Mouse (Mus musculus) mouse trophoblast stem cell (cell line): Measurements from ENCODE around the gene Cnga3.

ENCODE experiments used
- in situ Hi-C, 2 experiments: fragments of 300-500 bp; cut with MseI, MboI; formaldehyde crosslinking; loops; 2 replicates in 1 of 2; 3 replicates in 1 of 2; pipeline ENCODE4 v1.15.1; 2025

Gene Cnga3

GRCm38 (mm10) chr1:37272464-37272863, 58.2 kb downstream of the Cnga3 start:
- in situ Hi-C loops = loop anchor here (5.0 to 10.0 kb wide), 3 partner anchors 130 to 362 kb away; no protein-coding TSS in a partner anchor

GRCm38 (mm10) chr1:37286556-37286955, 72.3 kb downstream of the Cnga3 start:
- in situ Hi-C loops = no loop called here

GRCm38 (mm10) chr1:37287748-37288147, 73.5 kb downstream of the Cnga3 start:
- in situ Hi-C loops = no loop called here

- in situ Hi-C loops = no loop called here
These were observed 74.1 kb downstream of the Cnga3 start for GRCm38 (mm10) chr1:37288181-37288935.

- in situ Hi-C loops = no loop called here
These were observed 74.7 kb downstream of the Cnga3 start for GRCm38 (mm10) chr1:37288941-37289340.

- in situ Hi-C loops = no loop called here
These were observed 82.2 kb downstream of the Cnga3 start for GRCm38 (mm10) chr1:37296414-37296813.

GRCm38 (mm10) chr1:37298904-37299303, 84.7 kb downstream of the Cnga3 start:
- in situ Hi-C loops = no loop called here

GRCm38 (mm10) chr1:37299540-37300491, 85.6 kb downstream of the Cnga3 start, which contains the start of gene Inpp4a:
TSS of gene Inpp4a (plus strand) at chr1:37299865.
- in situ Hi-C loops = no loop called here

GRCm38 (mm10) chr1:37300650-37301049, 86.4 kb downstream of the Cnga3 start:
- in situ Hi-C loops = no loop called here

- in situ Hi-C loops = no loop called here
These were observed 88.6 kb downstream of the Cnga3 start for GRCm38 (mm10) chr1:37302801-37303200.

- in situ Hi-C loops = no loop called here
These were observed 91.6 kb downstream of the Cnga3 start for GRCm38 (mm10) chr1:37305691-37306287.

GRCm38 (mm10) chr1:37307586-37307985, 93.4 kb downstream of the Cnga3 start:
- in situ Hi-C loops = no loop called here

- in situ Hi-C loops = no loop called here
These were observed 93.9 kb downstream of the Cnga3 start for GRCm38 (mm10) chr1:37308021-37308742.

GRCm38 (mm10) chr1:37308743-37309100, 94.5 kb downstream of the Cnga3 start:
- in situ Hi-C loops = no loop called here

GRCm38 (mm10) chr1:37309939-37310515, 95.8 kb downstream of the Cnga3 start:
- in situ Hi-C loops = no loop called here
